Mouse (Mus musculus): ENCODE data around the gene Cfap73. TPM values are rescaled to one million over a fixed set of nuclear protein-coding genes. Genes with fewer than 3 reads are reported as not detected.

Gene Cfap73
- polyA plus RNA-seq (2016; fragmentation: Nextera tagmentation; extraction: Ambion mirVana): 0.85 TPM in 1 of 2 replicates, not detected in the other

GRCm38 (mm10) chr5:120634131-120634530 lies at the start of gene Cfap73:
TSS of gene Cfap73 (minus strand) at chr5:120634235.
- no peak for DNase-seq (ENCODE audit: low spot score)
- Histone ChIP-seq H3K9me3 (peaks cover 8% of the 10 kb centered on the region; the same call in 1 of the 2 replicates), H3K36me3 (peaks cover 1% of the 10 kb centered on the region; the same call in 1 of the 2 replicates), H3K27me3 (ENCODE audit: insufficient read depth, poor library complexity, severe bottlenecking) (peaks cover 30% of the 10 kb centered on the region), H3K4me3 (no peak within 1 kb of the TSS), H3K27ac (no peak within 1 kb of the TSS), H3K4me1 (replicated peaks) (peaks cover 19% of the 10 kb centered on the region)
- WGBS: 61% methylated on average over 9 of the region's 9 CpGs

DNA sequence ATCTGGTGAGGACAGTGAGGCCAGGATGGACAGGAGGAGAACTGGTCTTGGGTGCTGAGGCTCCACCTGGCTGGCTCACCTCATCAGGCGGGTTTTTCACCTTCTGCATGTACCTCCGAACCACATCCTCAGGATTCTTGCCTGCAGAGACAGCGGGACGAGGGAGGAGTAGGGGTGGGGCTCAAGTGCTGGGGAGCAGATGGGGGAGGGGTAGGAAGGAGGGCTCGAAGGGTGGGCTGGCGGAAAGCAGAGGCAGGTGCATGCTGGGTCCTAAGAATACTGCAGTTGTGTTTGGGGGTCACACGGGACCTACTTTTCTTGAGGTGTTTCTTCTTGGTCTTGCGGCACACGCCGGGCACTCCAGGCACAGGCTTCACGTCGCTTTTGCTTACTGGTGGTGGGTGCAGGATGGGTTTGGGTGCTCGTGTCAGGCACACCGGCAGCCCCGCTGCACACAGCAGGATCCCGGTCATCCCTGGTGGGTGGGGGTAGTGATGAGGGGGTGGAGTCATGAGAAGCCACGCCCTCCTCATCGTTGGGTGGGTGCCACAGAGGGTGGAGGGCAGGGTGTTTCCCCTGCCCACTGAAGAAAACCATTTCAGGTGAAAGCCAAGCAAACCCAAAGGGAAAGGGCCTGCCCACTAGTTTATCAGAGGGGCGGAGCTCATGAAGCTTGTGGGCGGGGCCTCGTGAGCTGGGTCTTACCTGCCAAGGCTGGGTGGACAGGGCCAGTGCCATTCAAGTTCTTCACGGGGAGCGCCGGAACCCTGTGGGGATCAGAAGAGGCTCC lies 49.1 kb upstream of the Cfap73 start:
- H3K9me3 ChIP-seq: no peaks in the 10 kb centered on the region
- no peak for DNase-seq (ENCODE audit: low spot score)
- no peaks in the 10 kb centered on the region for H3K36me3 ChIP-seq
- WGBS: 9% methylated on average over 24 of the region's 24 CpGs
- H3K4me3 ChIP-seq: peak overlapping the region; percentile 20; the same call in 1 of the 2 replicates
- H3K4me1 ChIP-seq (replicated peaks): peaks cover 39% of the 10 kb centered on the region
- no peak overlapping the region for H3K27ac ChIP-seq
- peaks cover 66% of the 10 kb centered on the region for H3K27me3 ChIP-seq (ENCODE audit: insufficient read depth, poor library complexity, severe bottlenecking)

DNA sequence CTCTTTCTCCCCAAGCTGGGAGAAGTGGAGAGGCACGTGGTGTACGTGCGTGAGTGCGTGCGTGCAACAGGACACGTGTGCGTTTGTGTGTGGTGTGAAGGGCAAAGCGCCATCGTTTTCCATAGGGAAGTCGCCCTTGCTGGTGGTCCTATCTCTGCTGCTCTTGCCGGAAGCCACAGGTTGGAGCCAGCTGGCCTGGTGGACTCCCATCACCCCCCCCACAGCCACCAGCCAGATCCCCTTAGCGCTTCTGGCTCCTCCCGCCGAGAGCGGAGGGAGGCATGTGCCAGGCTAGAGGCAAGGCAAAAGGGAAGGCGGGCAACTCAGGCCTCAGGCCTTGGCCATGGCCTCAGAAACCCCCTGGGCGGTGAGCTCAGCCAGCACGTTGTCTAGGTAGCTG lies 46.9 kb upstream of the Cfap73 start:
- no peak for DNase-seq (ENCODE audit: low spot score)
- H3K4me1 ChIP-seq (replicated peaks): peaks cover 39% of the 10 kb centered on the region
- H3K4me3 ChIP-seq: peak overlapping the region; percentile 61; the same call in 1 of the 2 replicates
- H3K36me3 ChIP-seq: no peaks in the 10 kb centered on the region
- H3K27ac ChIP-seq: peak overlapping the region; percentile 93
- H3K27me3 ChIP-seq (ENCODE audit: insufficient read depth, poor library complexity, severe bottlenecking): peaks cover 63% of the 10 kb centered on the region
- H3K9me3 ChIP-seq: no peaks in the 10 kb centered on the region
- 88% methylated on average over 18 of the region's 18 CpGs for WGBS

DNA sequence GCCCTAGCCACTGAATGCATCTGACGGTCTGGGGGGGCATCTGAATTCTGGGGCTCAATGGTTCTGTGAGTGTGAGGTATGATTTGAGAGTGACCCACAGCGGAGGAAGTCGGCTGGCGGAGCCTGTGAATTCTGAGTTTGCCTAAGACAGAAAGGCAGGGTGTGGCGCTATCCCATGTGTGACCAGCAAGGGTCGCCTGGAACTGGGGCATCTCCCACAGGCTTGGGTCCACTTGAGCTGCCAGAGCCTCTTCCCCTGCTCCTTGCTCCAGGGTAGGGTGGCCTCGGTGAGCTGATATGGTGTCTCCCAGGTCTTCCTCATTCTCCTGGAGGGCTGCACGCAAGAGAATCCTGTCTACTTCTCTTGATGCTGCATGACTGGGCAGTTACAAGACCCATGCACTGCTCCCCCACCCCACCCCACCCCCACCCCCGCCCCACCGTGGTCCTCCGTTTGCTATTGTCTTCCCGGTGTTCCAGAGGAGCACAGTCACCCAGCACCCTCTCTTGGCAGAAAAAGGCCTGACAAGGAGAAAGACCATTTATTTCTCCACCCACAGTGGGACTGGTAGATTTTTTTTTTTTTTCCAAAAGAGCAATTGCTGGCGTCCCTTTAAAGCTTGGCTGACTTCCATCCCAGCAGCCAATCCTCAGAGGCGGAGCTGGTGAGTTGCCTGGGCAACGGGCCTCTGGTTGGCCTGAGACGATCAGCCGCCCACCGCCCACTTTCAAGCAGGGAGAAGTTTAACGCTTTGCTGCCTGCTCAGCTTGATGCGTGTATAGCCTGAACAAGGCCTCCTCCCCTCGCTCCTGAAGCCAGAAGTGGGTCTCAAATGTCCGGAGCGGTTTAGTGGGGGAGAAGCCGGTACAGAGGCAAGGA lies 45.9 kb upstream of the Cfap73 start:
- no peaks in the 10 kb centered on the region for H3K36me3 ChIP-seq
- peaks cover 39% of the 10 kb centered on the region for H3K4me1 ChIP-seq (replicated peaks)
- no peaks in the 10 kb centered on the region for H3K9me3 ChIP-seq
- peak overlapping the region; percentile 61 for H3K4me3 ChIP-seq
- H3K27me3 ChIP-seq (ENCODE audit: insufficient read depth, poor library complexity, severe bottlenecking): peaks cover 54% of the 10 kb centered on the region
- peak overlapping the region; percentile 93 for H3K27ac ChIP-seq
- DNase-seq (ENCODE audit: low spot score): peak; percentile 93
- 2% methylated on average over 24 of the region's 24 CpGs for WGBS

- Histone ChIP-seq H3K4me1 (replicated peaks) (peaks cover 36% of the 10 kb centered on the region), H3K27ac (no peak overlapping the region), H3K9me3 (no peaks in the 10 kb centered on the region), H3K27me3 (ENCODE audit: insufficient read depth, poor library complexity, severe bottlenecking) (peaks cover 30% of the 10 kb centered on the region), H3K36me3 (no peaks in the 10 kb centered on the region), H3K4me3 (no peak overlapping the region)
- WGBS: 33% methylated on average over 2 of the region's 2 CpGs
- DNase-seq (ENCODE audit: low spot score): no peak
Observed at GRCm38 (mm10) chr5:120677516-120677915, 43.5 kb upstream of the Cfap73 start.

- H3K4me3 ChIP-seq: no peak overlapping the region
- H3K27ac ChIP-seq: peak overlapping the region; percentile 24
- no peaks in the 10 kb centered on the region for H3K9me3 ChIP-seq
- peak; percentile 42 for DNase-seq (ENCODE audit: low spot score)
- peaks cover 11% of the 10 kb centered on the region; the same call in 1 of the 2 replicates for H3K27me3 ChIP-seq (ENCODE audit: insufficient read depth, poor library complexity, severe bottlenecking)
- H3K4me1 ChIP-seq (replicated peaks): peaks cover 15% of the 10 kb centered on the region
- H3K36me3 ChIP-seq: no peaks in the 10 kb centered on the region
- 43% methylated on average over 21 of the region's 21 CpGs for WGBS
Observed at GRCm38 (mm10) chr5:120674229-120675145, 40.5 kb upstream of the Cfap73 start.

DNA sequence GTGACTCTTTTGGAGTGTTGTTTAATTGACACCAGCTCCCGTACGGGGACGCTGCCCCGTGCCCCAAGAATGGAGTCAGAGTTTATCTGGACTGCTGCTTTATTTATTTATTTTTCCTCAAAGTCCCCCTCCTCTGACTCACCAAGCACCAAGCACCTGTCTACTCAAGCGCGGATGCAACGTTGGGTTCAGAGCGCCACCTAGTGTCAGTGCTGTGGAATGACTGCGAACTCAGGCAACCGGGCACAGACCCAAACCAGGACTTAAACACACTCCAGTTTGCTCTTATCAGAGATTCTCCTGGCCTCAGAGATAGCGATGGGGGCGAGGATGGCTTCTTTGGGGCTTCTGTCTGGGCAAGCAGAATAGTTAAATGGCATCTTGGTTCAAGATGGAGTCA lies 39.6 kb upstream of the Cfap73 start:
- 9% methylated on average over 12 of the region's 12 CpGs for WGBS
- Histone ChIP-seq H3K4me1 (replicated peaks) (peaks cover 8% of the 10 kb centered on the region), H3K27ac (no peak overlapping the region), H3K36me3 (no peaks in the 10 kb centered on the region), H3K27me3 (ENCODE audit: insufficient read depth, poor library complexity, severe bottlenecking) (0 out of 2 replicates have a peak, but pooled peaks cover 6% of the 10 kb centered on the region), H3K9me3 (no peaks in the 10 kb centered on the region), H3K4me3 (no peak overlapping the region)
- peak; percentile 66 for DNase-seq (ENCODE audit: low spot score)

- 0 out of 2 replicates have a peak, but pooled peaks cover 4% of the 10 kb centered on the region for H3K27me3 ChIP-seq (ENCODE audit: insufficient read depth, poor library complexity, severe bottlenecking)
- no peak overlapping the region for H3K4me3 ChIP-seq
- WGBS: 90% methylated on average over 3 of the region's 3 CpGs
- H3K4me1 ChIP-seq (replicated peaks): peaks cover 8% of the 10 kb centered on the region
- no peak for DNase-seq (ENCODE audit: low spot score)
- no peak overlapping the region for H3K27ac ChIP-seq
- no peaks in the 10 kb centered on the region for H3K36me3 ChIP-seq
- H3K9me3 ChIP-seq: no peaks in the 10 kb centered on the region
Observed at GRCm38 (mm10) chr5:120671865-120672264, 37.8 kb upstream of the Cfap73 start.

- WGBS: 86% methylated on average over 7 of the region's 7 CpGs
- peaks cover 15% of the 10 kb centered on the region for H3K4me1 ChIP-seq (replicated peaks)
Observed at GRCm38 (mm10) chr5:120670132-120670531, 36.1 kb upstream of the Cfap73 start.

GRCm38 (mm10) chr5:120668761-120669160 lies 34.7 kb upstream of the Cfap73 start:
- H3K4me3 ChIP-seq: no peak overlapping the region
- peaks cover 8% of the 10 kb centered on the region; the same call in 1 of the 2 replicates for H3K4me1 ChIP-seq (replicated peaks)
- no peaks in the 10 kb centered on the region for H3K9me3 ChIP-seq
- DNase-seq (ENCODE audit: low spot score): no peak
- H3K36me3 ChIP-seq: no peaks in the 10 kb centered on the region
- no peak overlapping the region for H3K27ac ChIP-seq
- WGBS: 71% methylated on average over 7 of the region's 7 CpGs
- H3K27me3 ChIP-seq (ENCODE audit: insufficient read depth, poor library complexity, severe bottlenecking): peaks cover 16% of the 10 kb centered on the region

More at GRCm38 (mm10) chr5:120670132-120670531, 36.1 kb upstream of the Cfap73 start:
- Histone ChIP-seq H3K27ac (no peak overlapping the region), H3K4me3 (no peak overlapping the region), H3K36me3 (no peaks in the 10 kb centered on the region), H3K9me3 (no peaks in the 10 kb centered on the region), H3K27me3 (ENCODE audit: insufficient read depth, poor library complexity, severe bottlenecking) (peaks cover 16% of the 10 kb centered on the region)
- no peak for DNase-seq (ENCODE audit: low spot score)

- no peak for DNase-seq (ENCODE audit: low spot score)
- 60% methylated on average over 2 of the region's 2 CpGs for WGBS
- no peak overlapping the region for H3K27ac ChIP-seq
- peaks cover 20% of the 10 kb centered on the region for H3K27me3 ChIP-seq (ENCODE audit: insufficient read depth, poor library complexity, severe bottlenecking)
- no peak overlapping the region for H3K4me3 ChIP-seq
- H3K4me1 ChIP-seq (replicated peaks): peaks cover 10% of the 10 kb centered on the region; the same call in 1 of the 2 replicates
- H3K9me3 ChIP-seq: no peaks in the 10 kb centered on the region
- no peaks in the 10 kb centered on the region for H3K36me3 ChIP-seq
Observed at GRCm38 (mm10) chr5:120664888-120665287, 30.9 kb upstream of the Cfap73 start.

- H3K4me1 ChIP-seq (replicated peaks): peaks cover 6% of the 10 kb centered on the region; the same call in 1 of the 2 replicates
- no peaks in the 10 kb centered on the region for H3K9me3 ChIP-seq
- DNase-seq (ENCODE audit: low spot score): no peak
Observed at GRCm38 (mm10) chr5:120660816-120661215, 26.8 kb upstream of the Cfap73 start.

More at GRCm38 (mm10) chr5:120660816-120661215, 26.8 kb upstream of the Cfap73 start:
- WGBS: 50% methylated on average over 5 of the region's 5 CpGs
- no peak overlapping the region for H3K4me3 ChIP-seq
- peaks cover 16% of the 10 kb centered on the region for H3K27me3 ChIP-seq (ENCODE audit: insufficient read depth, poor library complexity, severe bottlenecking)
- H3K27ac ChIP-seq: no peak overlapping the region
- H3K36me3 ChIP-seq: no peaks in the 10 kb centered on the region
